In genomic region chr2:70044466-70044865, GRCm38 (mm10) we compare ENCODE assay signal across 20 mouse cellular contexts. TPM values are rescaled to one million over a fixed set of nuclear protein-coding genes. Genes with fewer than 3 reads are reported as not detected.
DNase-seq lines count a peak whose midpoint lies in the region; ATAC-seq and TF ChIP-seq lines count a peak whose summit lies in the region.
"Had no signal": no experiment of that assay in that cellular context is flagged by ENCODE, and none has a peak within 500 bp of the region (broad histone marks: within the 10 kb centered on the region; RNA-seq: fewer than 3 reads in every experiment).

No protein-coding gene starts in this region.

- no peak for TF ChIP-seq POLR2A in olfactory bulb, adult 2 months (IDR thresholded peaks at IDR 0.05; ENCODE audit: insufficient read depth, low read depth, low read length)

- no peak for TF ChIP-seq CTCF in olfactory bulb, adult 2 months (IDR thresholded peaks at IDR 0.05; ENCODE audit: insufficient read depth, low read depth, low read length)

- H3K4me2 ChIP-seq in hindbrain, embryonic 15.5 days, result no peak overlapping the region
- H3K4me2 ChIP-seq: heart, embryonic 11.5 days; neural tube, embryonic 12.5 days had no signal

- H3K9ac ChIP-seq in hindbrain, embryonic 15.5 days, result no peak overlapping the region
- H3K9ac ChIP-seq: neural tube, embryonic 12.5 days had no signal

- 0 out of 2 replicates have a peak, but pooled peaks cover 5% of the 10 kb centered on the region for H3K4me1 ChIP-seq in hindbrain, embryonic 15.5 days (replicated peaks)
- H3K4me1 ChIP-seq in olfactory bulb, adult 2 months (ENCODE audit: control insufficient read depth, insufficient read depth, low read length), result peaks cover 12% of the 10 kb centered on the region

- H3K27ac ChIP-seq in hindbrain, embryonic 15.5 days (replicated peaks), result peak overlapping the region; percentile 50; the same call in 1 of the 2 replicates
- peak overlapping the region; percentile 15; the same call in 1 of the 2 replicates for H3K27ac ChIP-seq in olfactory bulb, adult 2 months (ENCODE audit: insufficient read depth, low read depth, low read length)
- H3K27ac ChIP-seq: layer of hippocampus, adult 2 months; neural tube, embryonic 12.5 days had no signal

- DNase-seq in cerebellum, postnatal 25 days, result peak; percentile 16 to 19
- no peak for DNase-seq in cerebellum, adult 8-10 months
- DNase-seq in left cerebral cortex, postnatal 4 days, result peak; percentile 26
- DNase-seq in left cerebral cortex, postnatal 10 days (ENCODE audit: extremely low spot score in 1 of 2, low spot score in 2 of 2), result no peak
- DNase-seq in adrenal gland, adult 18-20 months (ENCODE audit: low spot score in 2 of 2), result no peak
- no peak for DNase-seq in spleen, postnatal 10 days (ENCODE audit: low spot score in 2 of 2)
- DNase-seq: gastrocnemius, postnatal 36 days; kidney, adult 18-20 months; lung, postnatal 14 days; right cerebral cortex, adult 18-20 months; thymus, postnatal 4 days had no signal

- no peaks in the 10 kb centered on the region for H3K27me3 ChIP-seq in hindbrain, embryonic 15.5 days
- H3K27me3 ChIP-seq: neural tube, embryonic 12.5 days had no signal

- no peaks in the 10 kb centered on the region for H3K36me3 ChIP-seq in hindbrain, embryonic 15.5 days
- H3K36me3 ChIP-seq: neural tube, embryonic 12.5 days had no signal

- WGBS in hindbrain, embryonic 15.5 days, result 31% methylated on average over 6 of the region's 6 CpGs
- 50% methylated on average over 6 of the region's 6 CpGs for WGBS in olfactory bulb, adult 2 months

- intact Hi-C loops in left cerebral cortex, postnatal 4 days (cut with DNase I), result no loop called here
- intact Hi-C loops in left cerebral cortex, postnatal 10 days (cut with DNase I), result no loop called here

- peak; percentile 30; the same call in 1 of the 2 replicates for ATAC-seq in hindbrain, embryonic 15.5 days (ENCODE audit: low FRiP score, low read depth)
- ATAC-seq: Patski had no signal

- H3K9me3 ChIP-seq in hindbrain, embryonic 15.5 days, result no peaks in the 10 kb centered on the region
- H3K9me3 ChIP-seq: neural tube, embryonic 12.5 days had no signal

- no peak overlapping the region for H3K4me3 ChIP-seq in hindbrain, embryonic 15.5 days
- H3K4me3 ChIP-seq in olfactory bulb, adult 2 months (ENCODE audit: insufficient read depth, low read depth, low read length), result no peak overlapping the region
- H3K4me3 ChIP-seq: erythroblast, embryonic 14.5 days; layer of hippocampus, adult 2 months; neural tube, embryonic 12.5 days had no signal

RNA-seq across cellular contexts. Expression of gene Myo3b, which starts 5.5 kb away (rescaled TPM):
- 1 to 10 TPM; 1.1 to 1.3 TPM for total RNA-seq in left cerebral cortex, postnatal 4 days (2021)
- 1 to 10 TPM; 1.1 to 1.9 TPM for total RNA-seq in left cerebral cortex, postnatal 10 days (2021)
- polyA plus RNA-seq in hindbrain, embryonic 15.5 days (2015; fragmentation: Nextera tagmentation; extraction: Ambion mirVana), result 0.10 and 0.26 TPM in 2 replicates
- polyA plus RNA-seq in olfactory bulb, adult 2 months (2012; ENCODE audit: insufficient read depth, insufficient read length, low replicate concordance, missing spikeins), result not detected in 2 replicates
- total RNA-seq in adrenal gland, adult 18-20 months (2021), result not detected
- total RNA-seq: gastrocnemius, postnatal 36 days; heart, postnatal 25 days had no signal
- polyA plus RNA-seq: liver, embryonic 16.5 days had no signal

Comparison
In these comparisons a context has a peak if more than half of its experiments do, and no peak if none do; other contexts are left out.
1. DNase-seq: peak in cerebellum, postnatal 25 days (2 of 2) and left cerebral cortex, postnatal 4 days (single experiment); none in cerebellum, adult 8-10 months (single experiment), left cerebral cortex, postnatal 10 days (0 of 2), adrenal gland, adult 18-20 months (0 of 2) and spleen, postnatal 10 days (0 of 2).